Mouse (Mus musculus) right cerebral cortex, postnatal 14 days (tissue): ENCODE results near the gene Gm2115.

Experiments
- DNase-seq: peaks from one replicate; pipeline ENCODE4 v3.0.0; 2022

The Gm2115 gene

DNA sequence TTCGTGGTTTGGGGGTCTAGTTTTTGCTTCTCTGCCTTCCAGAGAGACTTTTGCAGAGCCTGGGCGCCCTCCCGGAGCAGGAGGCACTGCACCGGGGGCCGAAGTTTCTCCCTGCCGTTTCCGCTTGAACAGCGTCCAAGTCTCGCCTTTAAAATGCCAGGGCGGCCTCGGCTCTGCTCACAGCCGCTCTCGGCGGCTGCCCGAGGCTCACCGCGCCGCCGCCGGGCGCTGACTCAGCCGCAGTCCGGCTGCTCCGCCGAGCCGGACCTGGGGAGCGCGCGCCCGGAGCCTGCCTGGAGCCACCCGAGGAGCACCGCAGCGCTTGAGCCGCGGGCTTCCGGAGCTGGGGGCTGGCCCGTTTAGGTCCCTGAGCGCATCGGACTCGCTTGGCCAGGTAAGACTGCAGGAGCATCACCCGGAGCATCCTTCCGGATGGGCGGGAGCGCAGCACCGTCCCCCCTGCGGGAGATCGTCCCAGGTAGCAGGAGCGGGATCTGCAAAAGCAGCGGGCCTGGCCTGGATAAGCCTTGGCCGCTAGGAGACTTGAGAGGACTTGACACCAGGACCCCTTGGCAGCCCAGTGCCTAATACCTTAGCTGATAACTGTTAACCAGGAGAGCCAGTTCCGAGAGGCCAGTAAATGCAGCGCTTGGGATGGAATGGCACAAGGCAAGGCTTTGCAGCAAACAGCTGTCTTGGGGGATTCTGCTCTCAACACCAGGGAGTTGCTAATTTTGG is at the start of gene Gm2115:
Gene Gm2115 (plus strand): TSS at position 159 of the 738 bp plus-strand sequence.
- peak; percentile 31 for DNase-seq

DNA sequence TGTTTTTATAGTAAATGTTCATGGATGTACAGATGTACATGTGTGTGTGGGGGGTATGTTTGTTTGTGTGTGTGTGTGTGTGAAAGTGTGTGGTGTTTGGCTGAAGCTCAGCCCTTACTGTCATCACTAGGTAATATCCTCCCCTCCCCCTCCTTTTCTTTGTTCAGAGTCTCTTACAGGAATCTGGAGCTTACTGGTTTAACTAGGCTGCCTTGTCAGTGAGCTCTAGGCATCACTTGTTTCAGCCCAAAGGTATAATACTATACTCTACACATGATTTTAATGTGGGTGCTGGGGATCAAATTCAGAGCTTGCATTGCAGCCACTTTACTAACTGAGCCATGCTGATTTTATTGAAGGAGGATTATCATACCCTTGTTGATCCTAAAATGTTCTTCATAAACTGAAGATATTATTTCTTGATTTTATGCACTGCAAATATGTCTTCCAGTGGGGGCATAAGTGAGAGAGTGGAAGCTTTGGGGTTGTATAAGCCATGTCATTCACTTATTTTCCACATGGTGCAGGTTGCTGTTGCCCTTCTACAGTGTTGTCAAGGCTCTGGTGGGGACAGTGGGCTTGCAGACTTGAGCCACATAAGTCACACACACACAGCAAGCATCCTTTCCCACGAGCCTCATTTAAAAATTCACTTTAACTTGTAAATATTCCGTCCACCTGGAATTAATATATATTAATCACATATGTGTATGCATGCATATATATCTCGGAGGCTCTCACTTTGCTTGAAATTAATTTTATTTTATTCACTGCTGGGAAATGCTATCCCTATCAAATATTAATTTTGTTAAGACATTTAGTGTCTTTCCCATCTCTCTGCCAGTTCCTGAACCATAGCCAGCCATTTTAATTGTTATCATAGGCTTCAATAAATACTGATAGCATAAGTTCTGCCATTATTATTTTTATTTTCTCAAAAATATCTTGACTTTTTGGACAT is 45.0 kb upstream of the Gm2115 start:
- DNase-seq = no peak

DNA sequence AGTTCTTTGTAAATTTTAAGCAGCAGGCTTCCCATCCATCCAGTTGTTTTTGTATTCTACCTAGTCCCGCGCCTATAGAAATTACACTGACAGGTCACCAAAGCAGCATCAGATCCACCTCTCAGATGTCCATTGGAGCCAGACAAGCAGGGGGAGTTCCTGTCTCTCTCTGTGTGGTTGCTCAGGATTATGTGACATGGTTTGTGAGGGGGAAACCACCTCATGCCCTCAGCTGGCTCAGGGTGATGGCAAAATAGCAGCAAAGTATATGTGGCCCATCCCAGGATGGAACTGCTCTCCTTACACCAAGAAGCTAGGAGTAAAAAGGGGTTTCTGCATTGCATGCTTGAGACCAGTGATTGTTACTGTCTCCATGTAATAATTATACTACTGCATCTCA is 42.3 kb upstream of the Gm2115 start:
- no peak for DNase-seq

DNA sequence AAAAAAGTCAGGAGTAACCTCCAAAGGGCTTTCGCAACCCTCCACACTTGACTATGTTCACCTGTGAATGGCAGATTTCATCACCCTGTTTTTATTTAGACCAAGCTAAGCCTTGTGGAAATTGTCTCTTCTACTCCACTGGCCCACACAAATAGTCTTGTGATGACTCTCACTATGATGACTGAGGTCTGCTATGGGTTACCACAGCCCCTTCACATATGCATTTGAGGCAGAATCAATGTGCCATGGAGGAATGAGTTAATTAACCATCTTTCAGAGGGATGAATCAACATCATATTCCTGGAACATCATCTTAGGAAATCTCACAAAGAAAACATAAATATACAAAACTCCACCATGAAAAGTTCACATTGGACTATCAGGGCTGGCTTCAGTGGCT is 25.6 kb upstream of the Gm2115 start:
- DNase-seq = no peak

- DNase-seq = no peak
Measured at GRCm38 (mm10) chr7:84518533-84519198, 10.1 kb upstream of the Gm2115 start.

DNA sequence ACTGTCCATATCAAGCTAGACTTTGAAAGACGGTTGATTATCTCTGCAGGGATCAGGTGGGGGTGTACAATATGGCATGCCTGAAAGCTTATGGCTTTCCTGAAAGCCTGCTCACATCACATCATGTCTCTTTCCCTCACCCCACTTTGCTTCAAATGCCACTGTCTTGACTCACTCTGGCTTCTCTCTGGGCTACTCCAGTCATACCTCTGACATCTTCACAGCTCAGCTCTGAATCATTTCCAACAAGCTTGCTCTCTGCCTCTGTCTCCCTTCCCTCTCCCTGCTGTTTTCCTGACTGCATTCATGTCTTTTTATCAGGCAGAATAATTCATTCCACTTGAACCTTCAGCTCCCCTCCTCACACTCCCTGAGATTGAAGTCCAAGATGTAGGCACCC is 7.4 kb upstream of the Gm2115 start:
- DNase-seq = no peak

GRCm38 (mm10) chr7:84522426-84522825 is 6.3 kb upstream of the Gm2115 start:
- DNase-seq = no peak

DNA sequence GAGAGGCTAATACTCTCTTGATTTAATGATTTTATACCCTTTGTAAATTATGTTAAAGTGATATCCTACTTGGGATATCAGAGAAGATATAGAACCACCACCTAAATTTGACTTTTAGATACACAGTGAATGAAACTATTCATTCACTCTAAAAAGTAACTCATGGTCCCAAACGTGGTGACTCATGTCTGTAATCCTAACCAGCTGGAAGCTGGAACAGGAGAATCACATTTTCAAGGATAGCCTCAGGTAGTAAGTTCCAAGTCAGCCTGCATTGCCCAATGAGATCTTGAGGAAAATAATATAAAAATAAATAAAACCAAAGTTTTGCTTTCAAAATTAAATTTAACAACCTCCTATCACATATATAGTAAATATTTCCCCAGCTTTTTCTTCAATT is 2.6 kb upstream of the Gm2115 start:
- no peak for DNase-seq

DNA sequence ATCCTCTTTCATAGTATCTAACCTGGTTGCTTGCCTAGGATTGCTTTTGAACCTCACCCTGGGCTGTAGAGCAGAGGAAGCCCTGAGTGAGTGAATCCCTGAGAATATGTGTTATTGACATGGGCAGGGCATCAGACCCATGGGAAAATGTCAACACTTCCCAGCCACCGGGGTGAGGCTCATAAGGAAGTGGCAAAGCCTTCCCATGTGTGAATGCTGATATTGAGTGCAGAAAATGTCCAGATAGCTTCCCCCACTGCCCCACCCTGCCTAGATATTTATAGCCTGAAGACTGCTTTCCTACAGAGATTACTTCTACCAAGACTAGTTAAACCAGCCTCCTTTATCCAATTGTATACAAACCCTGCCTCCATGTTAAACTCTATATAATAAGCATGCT is 4.0 kb downstream of the Gm2115 start:
- DNase-seq = no peak

DNA sequence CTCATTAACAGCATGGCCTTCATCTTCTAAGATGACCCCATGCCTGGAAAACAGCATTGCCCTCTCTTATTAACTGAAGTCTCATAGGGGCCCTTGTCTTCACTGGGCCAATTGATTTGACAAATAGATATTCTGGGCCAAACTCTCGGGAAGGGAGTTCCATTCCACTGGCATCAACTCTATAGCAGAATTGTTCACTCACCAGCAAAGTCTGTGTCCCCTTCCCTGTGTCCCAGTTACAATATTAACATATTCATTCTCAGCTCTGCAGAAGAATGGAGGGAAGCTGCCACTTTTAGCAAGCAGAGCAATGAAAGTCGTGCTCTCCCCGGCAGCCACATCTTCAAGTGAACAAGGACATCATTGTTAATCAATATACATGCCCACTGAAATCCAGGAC is 5.9 kb downstream of the Gm2115 start:
- DNase-seq = no peak

DNA sequence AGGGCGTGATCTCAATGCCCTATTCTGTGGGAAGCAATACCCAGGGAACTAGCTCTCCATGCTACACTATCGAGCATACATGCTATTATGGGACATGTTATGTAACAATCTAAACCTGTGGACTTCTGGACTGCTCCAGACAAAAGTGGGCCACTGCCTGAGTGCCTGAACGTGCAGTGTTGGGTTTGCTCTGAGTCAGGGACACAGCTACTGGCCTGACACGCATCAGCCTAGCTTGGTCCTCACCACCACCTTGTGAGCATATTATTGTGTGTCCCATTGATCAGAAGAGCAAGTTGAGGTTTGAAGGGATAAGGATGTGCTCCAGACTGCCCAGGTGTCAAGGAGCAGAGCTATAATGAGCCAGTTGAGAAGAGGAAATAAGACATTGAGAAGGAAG is 16.2 kb downstream of the Gm2115 start:
- no peak for DNase-seq

GRCm38 (mm10) chr7:84546667-84547066 is 17.9 kb downstream of the Gm2115 start:
- DNase-seq = no peak

- DNase-seq = no peak
Measured at GRCm38 (mm10) chr7:84551472-84551871, 22.7 kb downstream of the Gm2115 start.

DNA sequence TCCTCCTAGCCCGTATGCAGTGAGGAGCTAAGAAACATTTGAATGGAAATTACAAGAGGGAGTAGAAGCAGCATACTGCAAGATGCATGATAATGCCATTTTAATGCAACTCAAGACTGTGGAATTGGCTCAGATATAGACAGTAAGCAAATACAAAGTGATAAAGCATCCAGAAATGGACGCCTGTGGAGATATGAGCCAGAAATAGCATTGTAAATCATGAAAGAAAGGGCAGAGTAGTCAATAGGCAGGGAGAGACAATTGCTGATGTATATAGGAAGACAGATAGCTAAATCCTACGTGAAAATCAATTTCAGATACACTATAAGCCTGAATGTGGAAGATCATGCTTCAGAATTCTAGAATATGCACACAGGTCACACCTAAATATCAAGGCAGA is 26.5 kb downstream of the Gm2115 start:
- DNase-seq = no peak

DNA sequence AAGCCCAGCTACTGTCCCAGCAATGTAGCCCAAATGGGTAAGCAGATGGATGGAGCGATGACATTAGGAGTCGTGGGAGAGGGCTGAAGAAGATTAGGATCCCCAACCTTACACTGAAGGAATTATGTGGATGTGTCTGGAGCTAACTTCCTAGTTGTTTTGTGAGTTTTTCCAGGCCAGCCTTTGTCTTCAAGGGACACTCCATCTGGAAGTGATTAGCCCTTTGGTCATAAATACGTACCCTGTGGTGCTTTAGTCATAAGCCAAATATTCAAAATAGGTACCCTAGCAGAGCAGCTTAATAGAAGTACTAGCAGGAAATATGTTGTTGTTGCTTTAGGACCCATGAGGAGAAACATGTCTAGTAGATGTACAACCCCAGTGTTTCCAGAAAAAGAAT is 28.6 kb downstream of the Gm2115 start:
- DNase-seq = no peak

DNA sequence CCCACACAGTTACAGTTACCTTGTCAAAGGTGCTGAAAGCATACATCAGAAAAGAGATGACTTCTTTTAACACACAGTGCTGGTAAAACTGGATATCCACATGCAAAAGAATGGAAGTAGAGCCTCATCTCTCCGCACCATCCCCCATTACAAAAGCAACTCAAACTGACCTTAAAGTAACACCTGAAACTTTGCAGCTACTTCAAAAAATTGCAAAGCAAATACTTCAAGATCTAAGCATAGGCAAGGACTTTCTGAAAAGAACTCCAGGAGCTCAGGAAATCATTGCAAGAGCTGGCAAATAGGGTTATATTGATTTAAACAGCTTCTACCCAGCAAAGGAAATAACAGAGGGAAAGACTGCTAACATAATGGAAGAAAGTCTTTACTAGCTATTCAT is 31.7 kb downstream of the Gm2115 start:
- no peak for DNase-seq

- no peak for DNase-seq
Measured at GRCm38 (mm10) chr7:84564236-84564635, 35.5 kb downstream of the Gm2115 start.

- no peak for DNase-seq
Measured at GRCm38 (mm10) chr7:84566200-84566599, 37.4 kb downstream of the Gm2115 start.

DNA sequence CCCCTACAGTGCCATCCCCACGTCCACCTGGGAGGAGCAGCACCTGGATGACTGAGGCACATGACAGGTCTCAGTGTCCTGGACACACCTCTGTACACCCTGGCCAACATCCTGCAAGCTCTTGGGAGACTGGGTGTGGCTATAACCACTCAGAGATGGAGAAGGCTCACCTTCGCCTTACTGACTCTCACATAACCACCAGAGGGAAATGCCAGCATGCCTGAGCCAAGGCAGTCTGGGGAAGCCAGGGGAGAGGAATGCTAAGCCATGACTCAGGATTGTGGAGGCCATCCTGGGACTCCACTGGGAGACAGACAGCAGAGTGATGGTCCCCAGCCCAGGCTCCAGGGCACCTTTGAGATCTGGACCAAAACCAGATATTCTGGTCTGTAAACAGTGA is 48.3 kb downstream of the Gm2115 start:
- no peak for DNase-seq

GRCm38 (mm10) chr7:84578841-84579240 is 50.1 kb downstream of the Gm2115 start:
- no peak for DNase-seq

GRCm38 (mm10) chr7:84579769-84580168 is 51.0 kb downstream of the Gm2115 start:
- DNase-seq = no peak

- DNase-seq = no peak
Measured at GRCm38 (mm10) chr7:84585086-84585485, 56.3 kb downstream of the Gm2115 start.

DNA sequence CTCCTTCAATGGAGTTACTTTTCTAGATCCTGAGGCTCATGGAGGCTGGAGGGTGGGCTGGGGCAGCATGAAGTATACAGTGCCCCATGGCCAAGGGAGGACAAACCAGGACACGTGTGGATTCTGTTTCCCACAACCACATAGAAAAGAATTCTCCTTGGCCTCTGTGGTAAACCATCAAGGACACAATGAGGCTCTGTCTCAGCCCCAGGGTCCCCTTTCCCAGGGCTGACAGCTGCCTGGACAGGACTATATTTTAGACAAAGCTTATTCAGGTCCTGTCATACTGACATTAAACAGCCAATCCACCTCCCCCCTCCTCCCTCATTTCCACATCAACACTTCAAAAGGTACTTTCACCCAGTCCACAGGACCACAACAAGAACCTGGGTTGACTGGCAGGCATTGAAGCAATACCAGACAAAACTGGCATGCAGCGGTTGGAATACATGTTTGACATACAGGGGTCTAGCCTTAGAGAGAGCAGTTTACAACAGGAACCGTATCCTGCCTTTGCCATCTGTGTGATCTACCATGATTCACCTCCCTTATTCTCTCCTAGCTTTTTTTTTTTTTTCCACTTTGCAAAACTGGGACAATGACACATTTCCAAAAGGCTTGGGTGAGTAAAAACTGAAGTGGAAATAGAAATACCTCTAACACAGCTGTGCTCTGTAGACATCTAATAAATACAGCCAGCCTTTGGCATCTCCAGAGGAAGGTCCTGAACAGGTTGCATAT is 57.8 kb downstream of the Gm2115 start:
- DNase-seq = no peak
